Mouse (Mus musculus) forebrain, embryonic 10.5 days (tissue): Measurements from ENCODE around the gene Dusp6. TPM values are rescaled to one million over a fixed set of nuclear protein-coding genes. Genes with fewer than 3 reads are reported as not detected.
A peak's percentile ranks its signal among the peaks of the same experiment; 100 is the strongest.
"Not testable (repeated sequence)": the region's sequence is repeated elsewhere in the genome, so short reads cannot be mapped to it uniquely, and the experiment has no call there.

Experiments used
- DNase-seq: peaks from one replicate; pipeline ENCODE4 v3.0.0-alpha.2; 2017; ENCODE audit warnings: low spot score; ENCODE audit errors: extremely low spot score
- H3K27ac ChIP-seq: fragments of 300-500 bp; sonication (generic); 2 replicates; pipeline ENCODE4 v1.5.1; 2016; ENCODE audit warnings: mild to moderate bottlenecking
- H3K27me3 ChIP-seq: fragments of 300-500 bp; sonication (generic); 2 replicates; pipeline ENCODE4 v1.6.1; 2016; ENCODE audit warnings: mild to moderate bottlenecking; ENCODE audit not compliant: poor library complexity, severe bottlenecking
- H3K36me3 ChIP-seq: fragments of 300-500 bp; sonication (generic); replicated peaks from 2 replicates; pipeline ENCODE4 v1.6.1; 2016; ENCODE audit warnings: mild to moderate bottlenecking, moderate library complexity
- H3K4me1 ChIP-seq: fragments of 300-500 bp; sonication (generic); 2 replicates; pipeline ENCODE4 v1.6.1; 2016
- H3K4me3 ChIP-seq: fragments of 300-500 bp; sonication (generic); 2 replicates; pipeline ENCODE4 v1.5.1; 2016; ENCODE audit warnings: mild to moderate bottlenecking, moderate library complexity
- H3K9me3 ChIP-seq: fragments of 300-500 bp; sonication (generic); 2 replicates; pipeline ENCODE4 v1.6.1; 2016; ENCODE audit warnings: mild to moderate bottlenecking, moderate library complexity
- WGBS: fragments of 180-500 bp; shearing (Covaris S2); methylation state at CpG from one replicate; pipeline ENCODE4 v1.1.7; 2016; 5-methylcytosine and 5-hydroxymethylcytosine counted together
- polyA plus RNA-seq: library from polyadenylated mRNA; unstranded; fragments of >200 nt; fragmentation: Nextera tagmentation; extraction: Ambion mirVana; gene quantifications from 2 replicates; pipeline ENCODE4 v1.2.1, GENCODE M21; 2016

Gene Dusp6
- polyA plus RNA-seq: 97.6 and 116 TPM in 2 replicates

DNA sequence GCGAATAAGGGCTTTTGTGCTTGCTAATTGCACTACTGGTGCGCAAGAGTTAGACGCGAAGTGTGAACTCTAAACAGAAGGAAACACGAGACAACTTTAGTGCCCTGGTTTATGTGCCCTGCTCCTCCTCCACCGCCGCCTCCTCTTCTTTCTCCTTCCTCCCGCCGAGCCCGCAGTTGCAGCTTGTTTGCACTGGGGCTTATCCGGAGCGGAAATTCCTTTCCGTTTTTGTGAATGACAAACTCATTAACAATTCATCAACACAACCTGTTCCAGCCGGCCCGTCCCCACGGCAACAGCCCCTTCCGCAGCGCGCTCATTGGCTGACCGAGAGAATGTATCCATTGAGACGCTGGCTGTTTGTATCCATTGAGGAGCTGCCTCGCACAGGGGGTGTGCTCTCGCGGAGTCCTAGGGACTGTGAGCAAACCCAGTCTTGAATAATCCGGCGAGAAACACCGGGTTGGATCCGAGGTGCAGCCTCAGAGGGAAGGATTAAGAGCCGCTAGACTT, at the start of gene Dusp6:
TSS of gene Dusp6 (plus strand) at position 365 of the 513 bp plus-strand sequence.
- H3K27me3 ChIP-seq: peaks cover 34% of the 10 kb centered on the region

DNA sequence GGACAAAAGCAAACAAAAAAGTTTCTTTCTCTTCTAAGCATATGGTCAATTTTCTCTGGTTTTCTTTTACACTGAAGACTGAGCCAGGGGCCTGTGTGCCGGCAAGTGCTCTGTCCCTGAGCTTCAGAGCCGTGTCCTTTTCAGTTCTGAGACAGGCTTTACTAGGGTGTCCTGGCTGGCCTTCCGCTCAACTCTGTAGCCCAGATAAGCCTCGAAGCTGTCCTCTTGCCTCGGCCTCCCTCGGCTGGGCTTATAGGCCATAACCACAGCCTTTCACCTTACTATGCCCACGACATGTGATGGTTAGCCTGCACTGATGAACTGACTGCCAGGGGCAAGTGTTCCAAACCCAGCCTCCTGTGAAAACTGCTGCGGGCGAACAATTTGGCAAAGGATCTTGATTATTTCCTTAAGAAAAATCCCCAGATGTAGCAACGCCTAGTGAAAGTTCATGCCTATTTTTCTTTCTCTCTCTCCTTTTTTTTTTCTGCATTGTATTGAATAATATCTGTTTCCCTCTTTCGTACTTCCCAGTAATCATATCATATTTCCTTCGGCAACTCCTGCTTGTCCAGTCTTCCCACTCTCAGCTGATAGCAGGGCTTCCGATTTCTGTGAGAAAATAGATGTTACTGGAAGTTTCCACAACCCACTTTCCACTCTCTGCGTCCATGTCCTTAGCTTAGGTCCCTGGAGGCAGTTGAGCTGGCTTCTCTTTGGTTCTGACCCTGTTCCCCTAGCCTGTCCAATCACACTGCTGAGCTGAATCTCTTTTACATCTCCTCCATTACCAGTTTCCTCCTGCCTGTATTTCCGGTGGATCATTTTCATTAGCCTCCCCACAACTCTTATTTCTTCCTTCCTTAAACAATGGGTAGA, 48.4 kb upstream of the Dusp6 start:
- no peak for DNase-seq
- no peaks in the 10 kb centered on the region for H3K36me3 ChIP-seq
- H3K9me3 ChIP-seq: no peaks in the 10 kb centered on the region
- no peaks in the 10 kb centered on the region for H3K27me3 ChIP-seq
- no peak overlapping the region for H3K4me3 ChIP-seq
- 91% methylated on average over 15 of the region's 15 CpGs for WGBS
- H3K27ac ChIP-seq: no peak overlapping the region
- no peaks in the 10 kb centered on the region for H3K4me1 ChIP-seq

More for the DNA sequence above, at the start of gene Dusp6:
- under 1% methylated on average over 29 of the region's 29 CpGs for WGBS
- DNase-seq: peak; percentile 97
- H3K36me3 ChIP-seq: peaks cover 31% of the 10 kb centered on the region
- H3K4me3 ChIP-seq: peak within 1 kb of the TSS; percentile 77
- peaks cover 78% of the 10 kb centered on the region for H3K4me1 ChIP-seq
- peak within 1 kb of the TSS; percentile 98 for H3K27ac ChIP-seq
- no peaks in the 10 kb centered on the region for H3K9me3 ChIP-seq

DNA sequence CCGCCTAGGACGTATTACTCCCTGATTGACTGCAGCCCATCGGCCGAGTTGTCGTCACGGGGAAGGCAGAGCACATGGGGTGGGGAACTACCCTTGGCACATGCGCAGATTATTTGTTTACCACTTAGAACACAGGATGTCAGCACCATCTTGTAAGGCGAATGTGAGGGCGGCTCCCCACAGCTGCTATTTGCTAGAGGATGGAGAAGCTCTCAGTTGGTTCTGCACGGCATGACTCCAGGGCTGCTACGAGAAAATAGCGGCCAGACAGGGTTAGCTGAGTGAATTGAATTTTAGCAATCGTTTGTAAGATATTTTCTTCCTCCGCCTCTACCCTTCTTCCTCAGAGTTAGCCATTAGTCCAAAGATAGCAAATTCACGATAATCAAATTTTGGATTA, 46.5 kb upstream of the Dusp6 start:
- H3K4me1 ChIP-seq, H3K4me3 ChIP-seq, H3K36me3 ChIP-seq, H3K27ac ChIP-seq, H3K27me3 ChIP-seq, DNase-seq, H3K9me3 ChIP-seq: not testable (repeated sequence)
- WGBS: 94% methylated on average over 15 of the region's 15 CpGs

DNA sequence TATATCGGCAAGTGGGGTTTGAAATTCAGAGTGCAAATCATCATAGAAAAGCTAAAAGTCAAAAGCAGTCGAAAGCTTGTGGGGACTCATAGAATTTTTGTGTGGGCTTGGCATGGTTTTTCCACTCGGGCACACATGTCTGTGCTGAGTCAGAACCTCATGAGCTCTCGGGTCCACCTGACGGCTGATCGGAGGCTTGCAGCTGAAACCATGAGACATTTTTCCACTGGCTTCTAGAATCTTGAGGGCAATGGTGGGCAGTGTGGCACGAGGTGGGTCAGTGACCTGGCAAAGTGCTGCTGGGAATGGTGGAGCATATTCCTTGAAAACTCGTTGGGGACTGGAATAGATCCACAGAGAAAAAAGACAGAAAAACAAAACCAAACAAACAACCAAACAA, 41.5 kb upstream of the Dusp6 start:
- Histone ChIP-seq H3K27ac (no peak overlapping the region), H3K36me3 (no peaks in the 10 kb centered on the region), H3K4me1 (no peaks in the 10 kb centered on the region), H3K27me3 (no peaks in the 10 kb centered on the region), H3K9me3 (no peaks in the 10 kb centered on the region), H3K4me3 (no peak overlapping the region)
- DNase-seq: no peak
- WGBS: 90% methylated on average over 8 of the region's 8 CpGs

DNA sequence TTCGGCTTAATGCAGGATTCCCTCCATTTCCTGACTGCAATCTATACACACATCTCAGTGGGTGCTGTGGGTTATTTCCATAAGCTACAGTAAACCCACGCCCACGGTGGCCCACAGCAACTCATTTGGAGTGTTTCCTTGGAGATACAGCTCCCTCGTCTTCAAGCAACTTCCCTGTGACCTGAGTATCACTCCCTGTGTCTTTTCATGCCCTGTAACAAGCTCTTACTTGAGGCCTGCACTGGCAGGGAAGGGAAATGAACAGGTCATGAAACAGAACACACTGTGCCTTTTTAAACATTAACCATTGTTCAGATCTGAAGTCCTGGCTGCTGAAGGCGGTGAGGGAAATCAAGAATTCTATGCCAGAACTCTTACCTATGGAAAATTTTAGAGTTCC, 40.3 kb upstream of the Dusp6 start:
- Histone ChIP-seq H3K4me3 (no peak overlapping the region), H3K36me3 (no peaks in the 10 kb centered on the region), H3K27ac (no peak overlapping the region), H3K4me1 (peaks cover 11% of the 10 kb centered on the region), H3K27me3 (no peaks in the 10 kb centered on the region), H3K9me3 (no peaks in the 10 kb centered on the region)
- 81% methylated on average over 5 of the region's 5 CpGs for WGBS
- DNase-seq: no peak

DNA sequence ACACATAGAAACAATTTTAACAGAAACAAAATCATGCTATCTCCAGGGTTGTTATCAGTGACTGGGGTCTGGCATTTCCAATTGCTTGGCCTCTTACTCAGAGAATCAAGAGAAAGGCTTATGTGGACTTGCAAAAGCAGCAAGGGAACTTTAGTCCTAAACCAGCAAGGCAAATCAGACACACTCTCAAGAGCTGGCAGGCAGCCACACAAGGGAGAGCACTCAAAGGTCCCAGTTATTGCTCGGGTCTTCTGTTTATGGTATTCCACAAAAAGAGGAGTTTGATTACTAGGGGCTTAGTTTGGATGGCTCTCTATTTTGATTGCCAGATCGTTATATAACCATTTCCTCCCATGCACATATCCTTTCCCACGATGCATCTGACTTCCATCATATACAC, 38.8 kb upstream of the Dusp6 start:
- H3K27ac ChIP-seq: no peak overlapping the region
- 94% methylated on average over 3 of the region's 3 CpGs for WGBS

DNA sequence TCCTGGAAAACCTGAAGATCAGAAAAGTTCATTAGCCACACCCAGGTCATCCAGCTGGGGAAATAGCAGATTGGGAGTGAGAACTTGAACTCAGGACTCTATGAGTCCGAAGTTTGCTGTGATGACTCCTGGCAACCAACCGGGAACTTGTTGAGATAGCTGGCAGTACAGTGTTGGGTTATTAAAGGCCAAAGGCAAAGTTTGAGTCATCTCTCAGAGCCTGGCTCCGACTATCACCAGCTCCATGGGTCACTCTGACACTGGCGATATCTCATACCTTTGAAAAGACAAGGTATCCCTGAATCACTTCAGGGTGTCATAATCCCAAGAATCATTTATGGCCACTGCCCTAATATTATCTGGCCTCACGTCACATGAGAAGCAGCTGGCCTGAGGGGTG, 36.2 kb upstream of the Dusp6 start:
- Histone ChIP-seq H3K4me1 (peaks cover 29% of the 10 kb centered on the region), H3K27me3 (peaks cover 5% of the 10 kb centered on the region; the same call in 1 of the 2 replicates)
- 96% methylated on average over 5 of the region's 5 CpGs for WGBS

More for the DNA sequence above, 38.8 kb upstream of the Dusp6 start:
- Histone ChIP-seq H3K4me1 (peaks cover 25% of the 10 kb centered on the region), H3K9me3 (no peaks in the 10 kb centered on the region), H3K4me3 (no peak overlapping the region), H3K36me3 (no peaks in the 10 kb centered on the region), H3K27me3 (peaks cover 3% of the 10 kb centered on the region; the same call in 1 of the 2 replicates)
- no peak for DNase-seq

DNA sequence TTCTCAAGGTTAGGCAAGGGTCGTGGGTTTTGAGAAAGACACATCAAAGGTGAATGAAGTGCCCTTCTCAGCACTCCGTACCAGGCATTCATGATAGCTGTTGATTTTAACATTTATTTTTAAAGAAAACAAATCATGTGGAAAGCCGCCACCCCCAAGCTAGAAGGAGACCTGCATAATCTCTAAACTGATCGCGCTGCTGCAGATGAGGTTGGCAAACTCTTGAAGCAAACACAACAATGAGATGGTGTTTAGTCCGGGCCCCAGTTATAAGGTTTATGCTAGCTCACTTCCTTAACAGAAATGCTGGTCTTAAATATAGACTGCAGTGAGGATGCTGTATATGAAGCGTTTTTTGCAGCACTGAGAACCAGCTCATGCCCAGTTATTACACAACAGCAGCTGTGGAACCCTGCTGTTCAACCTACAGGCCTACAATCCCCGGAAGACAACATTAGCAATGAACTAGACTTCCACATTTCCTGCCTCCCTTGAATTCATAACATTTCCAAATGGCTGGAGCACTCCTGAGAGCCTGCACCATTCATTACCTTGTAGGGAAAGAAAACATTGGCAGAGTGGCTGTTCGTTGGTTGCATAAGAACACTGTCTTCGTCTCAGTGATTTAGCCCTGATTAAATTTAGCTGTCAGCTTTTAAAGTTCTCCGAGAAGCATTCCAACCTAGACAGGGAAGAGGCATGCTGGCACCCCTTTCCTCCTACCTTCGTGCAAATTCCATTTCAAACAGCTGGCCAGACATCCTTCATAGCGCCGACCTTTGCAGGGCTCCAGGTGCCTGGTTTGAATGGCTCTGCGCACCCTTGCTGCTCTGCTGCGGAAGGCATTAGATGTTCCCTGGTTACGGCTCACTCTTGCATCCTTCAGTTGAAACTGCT, 34.8 kb upstream of the Dusp6 start:
- no peaks in the 10 kb centered on the region for H3K9me3 ChIP-seq
- no peaks in the 10 kb centered on the region for H3K36me3 ChIP-seq
- H3K27me3 ChIP-seq: peaks cover 7% of the 10 kb centered on the region; the same call in 1 of the 2 replicates
- H3K4me1 ChIP-seq: peaks cover 36% of the 10 kb centered on the region
- no peak for DNase-seq
- peak overlapping the region; percentile 28 for H3K4me3 ChIP-seq
- WGBS: 33% methylated on average over 17 of the region's 17 CpGs
- H3K27ac ChIP-seq: peak overlapping the region; percentile 62

More for the DNA sequence above, 36.2 kb upstream of the Dusp6 start:
- H3K9me3 ChIP-seq: no peaks in the 10 kb centered on the region
- DNase-seq: no peak
- H3K4me3 ChIP-seq: no peak overlapping the region
- H3K36me3 ChIP-seq: no peaks in the 10 kb centered on the region
- no peak overlapping the region for H3K27ac ChIP-seq

DNA sequence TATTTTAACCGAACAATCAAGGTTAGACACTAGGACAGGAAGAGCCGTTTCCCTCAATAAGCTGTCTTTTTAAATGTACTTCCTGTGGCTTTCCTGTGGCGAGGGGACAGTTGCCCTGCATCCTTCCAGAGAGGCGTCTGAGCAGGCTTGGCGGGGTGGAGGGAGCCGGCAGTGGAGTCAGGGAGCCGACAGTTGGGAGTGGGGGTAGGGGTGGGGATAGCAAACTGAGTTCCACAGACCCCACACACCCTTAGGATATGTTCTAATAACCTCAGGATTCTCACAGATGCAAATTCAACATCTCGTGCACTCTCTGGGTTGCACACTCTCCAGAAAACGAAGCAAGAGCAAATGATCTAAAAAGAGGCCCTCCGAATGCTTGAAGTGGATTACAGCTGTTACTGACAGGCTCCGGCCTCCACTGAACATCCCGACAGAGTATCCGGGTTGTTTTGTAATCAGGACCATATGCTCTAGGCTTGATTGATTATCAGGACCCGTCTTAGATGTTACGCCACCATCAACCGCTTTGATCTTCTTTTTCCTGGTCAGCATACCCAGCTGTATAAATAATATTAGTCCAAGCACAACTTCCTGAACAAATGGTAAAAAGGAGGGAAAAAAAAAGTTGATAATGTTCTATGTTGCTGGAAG, 33.9 kb upstream of the Dusp6 start:
- H3K27ac ChIP-seq: peak overlapping the region; percentile 68
- H3K27me3 ChIP-seq: peaks cover 7% of the 10 kb centered on the region; the same call in 1 of the 2 replicates

DNA sequence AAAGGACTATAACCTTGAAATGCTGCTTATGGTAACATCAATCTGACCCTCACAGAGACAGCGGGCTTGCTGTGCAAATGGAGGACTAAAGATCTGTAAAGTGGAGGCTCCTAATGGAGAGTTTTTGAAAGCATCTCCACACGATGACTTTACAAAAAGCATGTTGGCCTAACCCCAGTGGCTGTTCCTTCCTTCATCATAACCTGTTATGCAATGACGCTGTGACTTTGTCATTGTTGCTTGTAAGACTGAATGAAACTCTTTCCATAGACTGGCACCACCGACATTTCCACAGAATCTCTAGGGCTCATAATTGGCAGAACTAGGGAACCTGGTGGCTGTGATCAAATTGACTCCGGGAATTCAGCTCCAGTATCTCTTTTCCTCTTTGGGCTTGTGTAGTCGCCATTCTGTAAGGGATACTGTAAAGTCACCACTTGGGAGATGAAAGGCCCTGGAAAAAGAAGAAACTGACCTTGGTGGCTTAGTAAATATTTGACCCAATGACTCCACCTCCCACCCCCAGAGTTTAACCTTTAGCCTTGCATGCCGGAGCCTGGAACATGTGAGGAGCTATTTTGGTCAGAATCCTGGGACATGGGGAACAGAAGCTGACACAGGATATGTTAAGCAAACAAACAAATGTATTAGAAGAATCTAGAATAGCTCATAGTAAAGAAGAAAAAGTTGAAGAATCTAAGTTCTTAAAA, 30.4 kb upstream of the Dusp6 start:
- peaks cover 7% of the 10 kb centered on the region; the same call in 1 of the 2 replicates for H3K27me3 ChIP-seq
- no peak overlapping the region for H3K4me3 ChIP-seq
- H3K9me3 ChIP-seq: no peaks in the 10 kb centered on the region
- WGBS: 76% methylated on average over 7 of the region's 7 CpGs
- H3K36me3 ChIP-seq: no peaks in the 10 kb centered on the region
- H3K4me1 ChIP-seq: peaks cover 29% of the 10 kb centered on the region
- DNase-seq: no peak
- H3K27ac ChIP-seq: no peak overlapping the region

More for the DNA sequence above, 33.9 kb upstream of the Dusp6 start:
- peak; percentile 34 for DNase-seq
- Histone ChIP-seq H3K4me1 (peaks cover 39% of the 10 kb centered on the region), H3K36me3 (no peaks in the 10 kb centered on the region), H3K9me3 (no peaks in the 10 kb centered on the region), H3K4me3 (peak overlapping the region; percentile 14; the same call in 1 of the 2 replicates)
- 20% methylated on average over 16 of the region's 16 CpGs for WGBS

DNA sequence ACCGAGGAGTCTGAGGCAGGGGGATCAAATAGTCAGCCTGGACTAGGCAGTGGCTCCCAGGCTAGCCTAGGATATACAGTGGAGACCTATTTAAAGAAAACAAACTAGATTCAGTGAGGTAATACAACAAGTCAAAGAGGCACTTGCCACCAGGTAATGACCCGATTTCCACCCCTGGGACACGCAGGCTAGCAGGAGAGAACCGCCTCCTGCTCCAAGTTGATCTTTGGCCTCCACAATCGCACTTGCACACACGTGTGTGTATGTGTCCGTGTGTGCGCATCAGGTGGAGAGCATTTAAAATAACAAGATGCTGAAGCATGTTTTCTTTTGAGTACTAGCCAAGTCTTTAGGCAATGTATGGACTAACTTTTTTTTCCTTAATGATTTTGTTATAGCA, 28.7 kb upstream of the Dusp6 start:
- Histone ChIP-seq H3K27ac (no peak overlapping the region), H3K4me1 (peaks cover 12% of the 10 kb centered on the region), H3K4me3 (no peak overlapping the region), H3K9me3 (no peaks in the 10 kb centered on the region), H3K36me3 (no peaks in the 10 kb centered on the region), H3K27me3 (0 out of 2 replicates have a peak, but pooled peaks cover 4% of the 10 kb centered on the region)
- no peak for DNase-seq
- 93% methylated on average over 8 of the region's 8 CpGs for WGBS
